Mouse (Mus musculus) urinary bladder, adult 2 months (tissue): ENCODE measurements at regions not wholly inside any gene's neighbourhood (a gene's known extent, or its start where the extent isn't known, plus 50 kb on each side); places are given as distances from the start of the nearest gene placed in this dataset.
A peak's percentile ranks its signal among the peaks of the same experiment; 100 is the strongest.
"Not testable (repeated sequence)": the region's sequence is repeated elsewhere in the genome, so short reads cannot be mapped to it uniquely, and the experiment has no call there.

ENCODE experiments used
- DNase-seq: peaks from one replicate; pipeline ENCODE4 v3.0.0; 2022; ENCODE audit warnings: low spot score

DNA sequence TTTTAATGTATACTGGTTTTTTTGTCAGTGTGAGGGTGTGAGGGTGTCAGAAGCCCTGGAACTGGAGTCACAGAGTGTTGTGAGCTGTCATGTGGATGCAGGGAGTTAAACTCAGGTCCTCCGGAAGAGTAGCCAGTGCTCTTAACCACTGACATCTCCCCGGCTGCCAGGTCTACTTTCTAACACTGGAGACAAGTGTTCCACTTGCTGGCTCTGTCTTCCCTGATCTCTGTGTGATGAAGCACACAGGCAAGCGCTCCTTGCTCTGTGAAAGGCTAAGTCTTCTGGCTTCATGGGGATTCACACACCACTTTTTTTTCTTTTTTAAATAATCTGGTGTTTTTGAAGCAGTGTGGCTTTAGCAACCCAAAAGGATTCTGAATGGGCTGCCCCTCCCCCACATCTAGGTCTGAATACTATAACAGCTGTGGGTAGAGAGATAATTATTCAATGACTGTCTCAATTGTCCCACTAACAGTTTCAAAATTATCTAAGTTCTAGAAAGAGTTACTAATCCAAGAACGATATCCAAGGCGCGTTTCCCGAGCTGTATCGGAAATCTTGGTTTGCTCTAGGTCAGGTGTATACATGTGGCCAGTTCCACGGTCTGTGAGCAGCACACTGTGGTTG lies 208.4 kb upstream of the Smim15 start:
- DNase-seq = no peak

DNA sequence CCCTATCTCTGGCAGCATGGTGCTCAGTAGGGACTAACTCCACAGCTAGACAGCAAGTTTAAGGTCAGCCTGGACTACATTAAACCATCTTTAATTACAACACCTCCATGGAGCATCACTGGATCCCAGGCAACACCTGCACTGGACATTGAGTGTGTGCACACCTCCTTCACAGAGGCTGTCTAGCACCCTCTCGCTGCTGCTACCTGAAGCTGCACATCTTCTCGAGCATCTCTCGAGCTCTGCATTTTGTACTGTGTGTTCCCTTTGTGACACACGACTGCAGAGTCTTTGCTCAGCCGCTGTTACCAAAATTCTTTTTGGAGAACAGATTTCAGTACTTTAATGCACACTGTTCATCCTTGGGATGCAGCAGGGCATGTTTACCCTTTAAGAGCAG lies 212.2 kb upstream of the Smim15 start:
- DNase-seq = no peak

DNA sequence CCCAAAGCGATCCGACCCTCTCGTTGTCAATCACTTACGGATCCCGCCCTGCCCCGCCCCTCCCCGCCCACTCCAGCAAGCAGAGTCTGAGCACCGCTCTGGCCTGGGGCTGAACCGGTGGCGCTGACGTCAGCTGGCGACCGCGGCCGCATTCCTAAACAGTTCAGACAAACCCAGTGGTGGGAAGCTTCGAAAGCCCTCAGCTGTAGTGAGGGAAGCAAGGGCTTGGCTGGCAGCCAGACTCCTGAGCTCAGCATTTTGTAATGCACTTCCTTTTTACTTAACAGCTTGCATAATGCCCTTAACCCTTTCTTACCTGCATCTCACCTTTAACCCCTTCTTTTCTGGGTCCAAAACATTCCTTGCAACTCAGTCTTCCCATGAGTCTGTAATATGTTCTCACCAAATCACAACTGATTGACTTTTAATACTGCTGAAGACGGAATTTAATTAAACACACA lies 213.0 kb upstream of the Smim15 start:
- DNase-seq = peak; percentile 75

DNA sequence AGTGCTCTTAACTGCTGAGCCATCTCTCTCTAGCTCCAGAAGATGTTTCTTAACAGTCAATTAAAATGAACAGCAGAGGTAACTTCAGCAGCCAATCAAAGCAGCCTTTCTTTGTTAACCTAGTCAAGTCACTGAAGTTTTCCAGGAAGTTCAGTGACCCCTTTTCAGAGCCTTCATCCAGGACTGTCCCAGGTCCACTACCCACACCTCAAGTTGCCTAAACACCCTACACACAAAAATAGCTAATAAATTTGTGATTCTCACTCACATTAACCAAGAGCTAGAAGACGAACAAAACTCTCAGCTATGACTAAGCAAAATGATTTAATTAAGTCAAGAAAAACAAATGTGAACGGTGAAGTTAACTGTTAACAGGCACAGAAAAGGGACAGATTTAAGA lies 214.0 kb upstream of the Smim15 start:
- no peak for DNase-seq

DNA sequence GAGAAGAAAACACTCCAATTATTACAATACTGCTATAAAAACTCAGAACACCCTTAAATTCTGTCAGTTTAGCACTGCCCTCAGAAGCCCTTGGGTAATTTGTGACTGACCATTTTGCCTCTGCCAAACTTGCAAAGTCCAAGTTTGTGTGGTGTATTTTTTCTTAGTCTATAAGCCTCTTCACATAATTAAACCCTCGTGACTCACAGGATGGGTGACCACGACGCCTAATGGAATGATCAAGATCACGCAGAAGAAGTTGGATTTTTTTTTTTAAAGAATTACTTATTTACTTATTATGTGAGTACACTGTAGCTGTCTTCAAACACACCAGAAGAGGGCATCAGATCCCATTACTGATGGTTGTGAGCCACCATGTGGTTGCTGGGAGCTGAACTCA lies 214.4 kb upstream of the Smim15 start:
- no peak for DNase-seq

DNA sequence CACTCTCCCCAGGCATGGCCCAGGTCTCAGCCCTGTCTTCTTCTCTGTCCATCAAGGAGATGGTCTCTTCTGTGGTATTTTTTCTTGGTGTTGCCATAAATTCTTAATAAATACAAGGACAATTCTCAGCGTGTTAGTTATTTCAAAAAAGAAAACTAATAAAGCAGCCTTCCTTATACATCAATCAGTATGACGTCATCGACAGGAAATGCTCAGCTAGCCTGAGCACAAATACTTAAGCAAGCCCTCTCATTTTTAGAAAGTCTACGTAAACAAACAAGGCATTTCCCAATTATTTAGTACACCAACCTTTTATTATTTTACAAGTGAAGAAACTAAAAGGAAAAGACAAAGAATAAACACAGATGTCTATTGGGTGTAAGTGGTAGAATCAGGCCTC lies 218.6 kb upstream of the Smim15 start:
- DNase-seq = no peak

- DNase-seq = no peak
Observed at GRCm38 (mm10) chr13:107823342-107823741, 220.9 kb upstream of the Smim15 start.

DNA sequence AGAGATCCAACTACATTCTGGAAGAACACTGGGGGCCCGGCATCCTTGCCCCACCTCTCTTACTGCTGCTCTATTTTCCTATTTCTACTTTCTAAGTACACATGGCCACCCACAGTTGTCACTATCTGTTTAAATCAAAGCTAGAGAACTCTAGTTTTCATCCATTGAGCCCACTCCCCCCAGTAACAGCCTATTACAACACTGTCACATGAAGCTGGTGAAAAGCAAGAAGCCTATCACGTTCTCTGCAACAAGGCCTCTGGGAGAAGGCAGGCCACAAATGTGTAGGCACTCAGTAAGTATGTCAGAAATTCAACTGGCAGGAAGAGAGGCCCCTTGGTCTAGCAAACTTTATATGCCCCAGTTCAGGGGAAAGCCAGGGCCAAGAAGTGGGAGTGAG lies 222.0 kb upstream of the Smim15 start:
- no peak for DNase-seq

- no peak for DNase-seq
Observed at GRCm38 (mm10) chr13:107813562-107814161, 230.6 kb upstream of the Smim15 start.

GRCm38 (mm10) chr13:107812014-107812413 lies 232.2 kb upstream of the Smim15 start:
- no peak for DNase-seq

- no peak for DNase-seq
Observed at GRCm38 (mm10) chr13:107810802-107811192, 233.4 kb upstream of the Smim15 start.

DNA sequence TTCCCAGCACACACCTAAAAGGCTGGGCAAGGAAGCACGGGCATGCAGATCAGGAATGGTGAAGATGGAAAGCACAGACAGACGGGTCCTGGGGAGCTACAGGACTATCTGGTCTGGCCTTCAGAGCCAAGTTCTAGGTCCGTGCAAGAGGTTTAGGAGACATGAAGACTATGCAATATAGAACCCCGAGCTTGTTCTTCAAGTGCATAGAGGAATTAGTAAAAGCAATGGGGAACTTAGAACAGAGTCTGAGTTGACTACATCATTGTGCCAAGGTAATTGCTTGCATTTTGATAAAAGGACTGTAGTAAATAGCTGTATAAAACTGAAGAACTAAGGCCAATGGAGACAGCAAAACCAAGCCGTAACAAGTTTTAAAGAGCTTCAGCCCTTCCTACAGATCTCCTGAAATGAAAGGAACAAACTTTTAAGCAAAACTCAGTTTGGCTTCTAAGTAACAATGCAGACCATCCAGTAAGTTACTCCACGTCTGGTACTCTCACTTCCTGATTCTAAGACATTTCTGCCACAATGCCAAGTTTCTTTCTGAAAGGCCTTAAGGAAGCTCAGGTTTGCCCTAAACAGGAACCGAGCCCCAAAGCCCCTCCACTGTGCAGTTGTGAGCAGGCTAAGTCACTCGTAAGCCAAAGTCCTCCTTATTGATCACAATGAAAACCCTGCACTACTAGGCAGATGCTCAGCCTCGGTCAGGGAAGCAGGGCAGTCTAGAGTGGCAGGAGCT lies 234.0 kb upstream of the Smim15 start:
- DNase-seq = no peak

DNA sequence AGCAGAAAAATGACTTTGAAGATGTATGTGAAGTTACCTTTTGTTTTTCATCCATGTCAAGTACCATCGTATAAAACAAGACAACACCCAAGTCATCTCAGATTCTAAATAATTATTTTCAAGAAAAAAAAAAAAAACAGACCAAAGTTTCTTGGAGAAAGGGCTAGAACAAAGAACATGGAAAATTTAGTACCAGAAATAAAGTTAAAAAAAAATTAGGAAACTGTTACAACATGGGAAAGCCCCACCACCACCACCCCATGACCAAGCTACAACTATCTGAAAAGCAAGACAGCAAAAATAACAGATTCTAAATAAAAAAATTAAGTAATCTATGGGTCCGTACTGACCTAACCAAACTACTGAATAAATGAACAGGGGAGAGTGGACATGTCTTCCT lies 235.3 kb upstream of the Smim15 start:
- DNase-seq = no peak

DNA sequence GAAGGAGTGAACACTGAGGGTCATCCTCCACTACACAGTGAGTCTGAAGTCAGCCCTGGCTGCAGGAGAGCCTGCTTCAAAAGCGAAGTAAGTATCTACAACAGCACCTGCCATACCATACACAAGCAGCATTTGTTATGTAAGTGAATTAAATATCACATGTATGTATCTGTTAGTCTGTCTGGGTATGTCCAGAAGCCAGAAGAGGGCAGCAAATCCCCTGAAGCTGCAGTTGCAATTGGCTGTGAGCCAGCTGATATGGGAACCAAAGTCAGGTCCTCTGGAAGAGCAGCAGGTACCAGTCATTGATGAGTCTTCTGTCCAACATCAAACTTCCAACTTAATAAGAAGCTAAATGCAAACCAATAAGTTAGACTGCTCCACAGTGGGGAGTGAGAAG lies 239.8 kb upstream of the Smim15 start:
- DNase-seq = no peak

DNA sequence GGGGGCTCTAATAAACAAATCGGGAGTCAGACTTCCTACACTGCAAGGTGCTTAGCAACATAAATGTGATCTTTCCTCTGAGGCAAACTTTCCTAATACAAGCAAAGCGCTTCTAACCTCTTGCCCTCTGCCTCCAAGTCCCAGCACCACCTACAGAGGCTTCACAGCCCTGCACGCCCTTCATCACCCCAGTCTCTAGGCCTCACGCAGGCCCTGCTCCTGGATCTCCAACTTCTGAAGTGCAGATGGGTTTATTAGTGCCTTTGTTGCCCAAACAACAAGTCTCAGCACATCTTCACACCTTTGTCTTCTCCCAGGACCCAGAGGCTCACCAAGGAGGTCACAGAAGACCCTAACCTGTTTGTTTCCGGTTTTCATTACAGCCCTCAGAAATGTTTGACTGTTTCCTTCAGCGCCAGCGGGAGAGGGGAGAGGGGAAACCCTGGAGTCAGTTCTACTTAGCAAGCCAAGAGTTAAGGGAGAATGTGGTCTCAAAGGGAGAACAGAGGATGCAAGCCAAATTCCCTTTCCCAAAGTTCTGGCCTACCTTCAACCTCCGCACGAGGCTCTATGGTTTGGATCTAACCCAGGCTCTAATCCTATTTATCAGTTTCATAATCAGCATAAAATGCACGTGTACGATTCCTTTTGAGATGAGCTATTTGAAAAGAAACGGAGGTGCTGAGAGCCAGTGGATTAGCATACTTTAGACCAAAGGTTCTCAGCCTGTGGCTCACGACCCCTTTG lies 244.9 kb upstream of the Smim15 start:
- DNase-seq = no peak

GRCm38 (mm10) chr13:107798144-107798543 lies 246.1 kb upstream of the Smim15 start:
- no peak for DNase-seq

- no peak for DNase-seq
Observed at GRCm38 (mm10) chr13:107795516-107795915, 248.7 kb upstream of the Smim15 start.

GRCm38 (mm10) chr13:107791770-107792169 lies 252.5 kb upstream of the Smim15 start:
- DNase-seq = no peak

DNA sequence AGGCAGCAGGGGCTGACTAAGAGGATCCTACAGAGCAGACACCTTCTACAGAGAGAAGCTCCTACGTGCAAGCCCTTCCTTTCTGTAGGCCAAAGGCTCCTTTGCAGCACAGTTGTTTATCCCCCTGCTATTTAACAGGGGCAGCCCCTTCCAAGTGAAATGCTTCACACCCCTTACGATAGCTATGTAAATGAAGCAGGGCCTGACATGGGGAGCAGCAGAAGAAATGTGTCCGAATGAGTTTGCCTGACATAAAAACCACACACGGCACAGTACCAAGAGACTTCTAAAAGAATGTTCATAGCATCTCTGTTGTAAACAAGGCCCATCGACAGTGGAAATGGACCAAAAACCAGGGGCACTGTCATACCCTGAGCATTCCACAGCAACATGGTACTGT lies 259.3 kb upstream of the Smim15 start:
- DNase-seq = no peak

- no peak for DNase-seq
Observed at GRCm38 (mm10) chr13:107781741-107782140, 262.5 kb upstream of the Smim15 start.

DNA sequence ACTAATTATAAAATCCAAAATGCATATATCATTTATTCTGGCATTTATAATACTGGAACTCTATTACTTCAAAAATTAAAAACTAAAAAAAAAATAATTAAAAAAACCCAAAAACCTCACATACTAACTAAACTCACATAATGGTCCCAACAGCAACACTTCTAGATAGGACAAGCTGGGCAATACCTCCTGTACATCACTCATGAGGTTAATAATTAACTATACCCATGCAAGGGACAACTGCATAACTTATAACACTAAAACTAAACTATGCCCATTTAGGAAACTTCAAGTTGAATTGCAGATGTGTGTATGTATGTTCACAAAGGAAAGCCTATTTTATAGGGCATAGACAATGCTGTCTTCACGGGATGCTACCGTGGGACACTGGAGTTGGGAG lies 263.0 kb upstream of the Smim15 start:
- DNase-seq = no peak

DNA sequence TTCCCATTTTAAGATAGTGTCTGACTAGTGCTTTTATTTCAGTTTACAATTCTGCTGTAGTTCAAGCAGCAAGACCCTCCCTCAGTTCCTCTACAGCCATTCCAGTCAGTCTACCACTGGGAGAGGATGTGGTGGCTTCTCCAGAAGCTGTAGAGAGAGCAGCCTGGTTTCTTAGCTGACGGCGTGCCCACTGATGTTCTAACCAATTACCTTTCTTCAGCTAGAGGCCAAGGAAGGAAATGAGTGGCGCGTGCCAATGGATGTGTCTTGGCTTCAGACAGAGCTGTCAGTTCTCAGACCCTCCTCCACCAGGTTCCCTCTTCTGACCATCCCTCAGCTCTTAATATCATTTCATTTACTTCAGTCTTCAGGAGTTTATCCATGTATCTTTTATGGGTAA lies 264.7 kb upstream of the Smim15 start:
- DNase-seq = no peak

- DNase-seq = not testable (repeated sequence)
Observed at GRCm38 (mm10) chr13:107774499-107774898, 269.7 kb upstream of the Smim15 start.
